Mouse (Mus musculus) ES-E14 (cell line): Measurements from ENCODE around the gene Atpif1. TPM values are rescaled to one million over a fixed set of nuclear protein-coding genes. Genes with fewer than 3 reads are reported as not detected.
A peak's percentile ranks its signal among the peaks of the same experiment; 100 is the strongest.
"Not testable (repeated sequence)": the region's sequence is repeated elsewhere in the genome, so short reads cannot be mapped to it uniquely, and the experiment has no call there.

Experiments
- DNase-seq: peaks from one replicate; pipeline ENCODE4 v3.0.0-alpha.2; 2013; ENCODE audit warnings: low read depth, low spot score
- H3K27ac ChIP-seq: 2 replicates; pipeline ENCODE4 v1.5.1; 2012; ENCODE audit warnings: low read depth, mild to moderate bottlenecking, low read length, moderate library complexity, mixed read lengths; ENCODE audit not compliant: poor library complexity, insufficient read depth, severe bottlenecking
- H3K36me3 ChIP-seq: 2 replicates; pipeline ENCODE4 v1.6.1; 2012; ENCODE audit warnings: mild to moderate bottlenecking, low read length, moderate library complexity, mixed read lengths; ENCODE audit not compliant: control insufficient read depth, poor library complexity, insufficient read depth, severe bottlenecking
- H3K4me1 ChIP-seq, 2 experiments: fragments of 150-350 bp in 1 of 2; sonication (generic) in 1 of 2; 2 replicates each; pipeline ENCODE4 v1.6.1; 2012; ENCODE audit warnings: low read length in 2 of 2, mild to moderate bottlenecking in 1 of 2, mixed read lengths in 1 of 2; ENCODE audit not compliant: control insufficient read depth in 2 of 2, insufficient read depth in 2 of 2, poor library complexity in 1 of 2
- H3K4me3 ChIP-seq, 2 experiments: fragments of 150-350 bp in 1 of 2; sonication (generic) in 1 of 2; 2 replicates each; pipeline ENCODE4 v1.5.1; 2012; ENCODE audit warnings: low read length in 2 of 2, low read depth in 1 of 2, mild to moderate bottlenecking in 1 of 2, mixed read lengths in 1 of 2; ENCODE audit not compliant: insufficient read depth in 1 of 2, poor library complexity in 1 of 2, severe bottlenecking in 1 of 2
- H3K9ac ChIP-seq: 2 replicates; pipeline ENCODE4 v1.6.1; 2012; ENCODE audit warnings: low read depth, mild to moderate bottlenecking, low read length, mixed read lengths; ENCODE audit not compliant: poor library complexity, insufficient read depth, severe bottlenecking
- H3K9me3 ChIP-seq: fragments of 150-350 bp; sonication (generic); 2 replicates; pipeline ENCODE4 v1.6.1; 2012; ENCODE audit warnings: low read depth, mild to moderate bottlenecking, low read length; ENCODE audit not compliant: control insufficient read depth, insufficient read depth
- CHD2 ChIP-seq: IDR thresholded peaks from 2 replicates; pipeline ENCODE4 v1.6.1; 2014; ENCODE audit warnings: mild to moderate bottlenecking, low read depth, low read length, inconsistent platforms
- HCFC1 ChIP-seq: IDR thresholded peaks from 2 replicates; pipeline ENCODE4 v1.6.1; 2012; ENCODE audit warnings: low read length, inconsistent platforms, borderline replicate concordance; ENCODE audit not compliant: insufficient read depth
- MAFK ChIP-seq: IDR thresholded peaks from 2 replicates; pipeline ENCODE4 v1.6.1; 2014; ENCODE audit warnings: mild to moderate bottlenecking, low read depth, low read length, inconsistent platforms; ENCODE audit not compliant: insufficient read depth
- ZC3H11A ChIP-seq: IDR thresholded peaks from 2 replicates; pipeline ENCODE4 v1.6.1; 2012; ENCODE audit warnings: low read depth, mild to moderate bottlenecking, inconsistent platforms, low read length, borderline replicate concordance
- ZNF384 ChIP-seq: IDR thresholded peaks from 2 replicates; pipeline ENCODE4 v1.6.1; 2012; ENCODE audit warnings: low read depth, low read length, inconsistent platforms
- in situ Hi-C, 2 experiments: fragments of 600-800 bp; cut with MboI; formaldehyde crosslinking; loops; one replicate each; pipeline ENCODE4 v1.15.1; 2025; ENCODE audit warnings: low sequenced_read_pairs in 2 of 2, inconsistent platforms in 1 of 2; ENCODE audit not compliant: unreplicated experiment in 2 of 2
- total RNA-seq: library from RNA; depleted of rRNA; stranded (reverse); fragments of 300-350 nt; gene quantifications from 2 replicates; pipeline ENCODE4 v1.2.3, GENCODE M21; 2012; rRNA removed

Gene Atpif1
- total RNA-seq, 1 experiment, result 485 TPM

GRCm38 (mm10) chr4:132484231-132484630, 49.2 kb downstream of the Atpif1 start:
- H3K9ac ChIP-seq, result no peak overlapping the region
- TF ChIP-seq MAFK (no peak), CHD2 (no peak), HCFC1 (no peak), ZC3H11A (no peak), ZNF384 (no peak)
- in situ Hi-C loops, result no loop called here
- no peak overlapping the region for H3K4me3 ChIP-seq
- no peaks in the 10 kb centered on the region for H3K9me3 ChIP-seq
- peaks cover 0 to 7% of the 10 kb centered on the region in 2 experiments; a peak in 2 of 4 replicates for H3K4me1 ChIP-seq
- DNase-seq, result no peak
- H3K36me3 ChIP-seq, result no peaks in the 10 kb centered on the region
- no peak overlapping the region for H3K27ac ChIP-seq

GRCm38 (mm10) chr4:132482956-132483608, 50.4 kb downstream of the Atpif1 start:
- in situ Hi-C loops, result no loop called here
- no peak for DNase-seq
- Histone ChIP-seq H3K4me1 (peaks cover 0 to 8% of the 10 kb centered on the region in 2 experiments; a peak in 2 of 4 replicates), H3K9ac (no peak overlapping the region), H3K27ac (no peak overlapping the region), H3K9me3 (no peaks in the 10 kb centered on the region), H3K36me3 (no peaks in the 10 kb centered on the region), H3K4me3 (no peak overlapping the region)
- TF ChIP-seq CHD2 (no peak), HCFC1 (no peak), ZNF384 (no peak), MAFK (no peak), ZC3H11A (no peak)

- in situ Hi-C loops, H3K9me3 ChIP-seq, H3K4me1 ChIP-seq, DNase-seq, H3K4me3 ChIP-seq, H3K36me3 ChIP-seq, H3K9ac ChIP-seq, H3K27ac ChIP-seq: not testable (repeated sequence)
- peak; percentile 79 for TF ChIP-seq ZNF384
Observed at GRCm38 (mm10) chr4:132482104-132482503, 51.4 kb downstream of the Atpif1 start.

Other genes starting within 250 kb of the Atpif1 start
- gene Rab42, start 230.3 kb downstream of the Atpif1 start, total RNA-seq, result 0.69 and 1.1 TPM in 2 replicates
- 48.6 and 61.8 TPM in 2 replicates for gene Trnau1ap, start 204.1 kb downstream of the Atpif1 start, total RNA-seq
- gene Rcc1, start 180.1 kb downstream of the Atpif1 start, total RNA-seq, result 107 and 117 TPM in 2 replicates
- 4.0 and 7.8 TPM in 2 replicates for gene Phactr4, start 111.2 kb downstream of the Atpif1 start, total RNA-seq
- 29.7 and 32.8 TPM in 2 replicates for gene Med18, start 69.7 kb downstream of the Atpif1 start, total RNA-seq
- gene Sesn2, start 23.2 kb downstream of the Atpif1 start, total RNA-seq, result 75.8 and 96.1 TPM in 2 replicates
- gene Dnajc8, start 1.9 kb upstream of the Atpif1 start, total RNA-seq, result 127 and 167 TPM in 2 replicates
- 0.26 and 0.40 TPM in 2 replicates for gene Ptafr, start 30.4 kb upstream of the Atpif1 start, total RNA-seq
- gene Eya3, start 105.3 kb upstream of the Atpif1 start, total RNA-seq, result 28.1 and 31.9 TPM in 2 replicates
- 9.6 and 15.5 TPM in 2 replicates for gene Xkr8, start 198.9 kb upstream of the Atpif1 start, total RNA-seq
- gene Smpdl3b, start 223.6 kb upstream of the Atpif1 start, total RNA-seq, result 28.9 and 40.2 TPM in 2 replicates
- gene Rpa2, start 234.7 kb upstream of the Atpif1 start, total RNA-seq, result 105 and 112 TPM in 2 replicates